Mouse (Mus musculus) heart, embryonic 11.5 days (tissue): ENCODE results near the gene Ilf3. TPM values are rescaled to one million over a fixed set of nuclear protein-coding genes. Genes with fewer than 3 reads are reported as not detected.

Experiments used
- ATAC-seq: fragments of 200-750 bp; cut with Nextera tagmentation; replicated peaks from 2 replicates; pipeline ENCODE4 v1.8.0; 2017; ENCODE audit warnings: moderate library complexity; ENCODE audit not compliant: insufficient number of reproducible peaks, low FRiP score, low TSS enrichment
- H3K27ac ChIP-seq: fragments of 300-500 bp; sonication (generic); 2 replicates; pipeline ENCODE4 v1.5.1; 2014; ENCODE audit warnings: mild to moderate bottlenecking, low read depth, low read length
- H3K27me3 ChIP-seq: fragments of 300-500 bp; sonication (generic); 2 replicates; pipeline ENCODE4 v1.6.1; 2014; ENCODE audit warnings: mild to moderate bottlenecking, low read length, mixed read lengths; ENCODE audit not compliant: control insufficient read depth, insufficient read depth
- H3K36me3 ChIP-seq: fragments of 300-500 bp; sonication (generic); 2 replicates; pipeline ENCODE4 v1.6.1; 2014; ENCODE audit warnings: mild to moderate bottlenecking, low read length, moderate library complexity, mixed read lengths; ENCODE audit not compliant: control insufficient read depth, insufficient read depth
- H3K4me1 ChIP-seq: fragments of 300-500 bp; sonication (generic); 2 replicates; pipeline ENCODE4 v1.6.1; 2014; ENCODE audit warnings: low read length; ENCODE audit not compliant: control insufficient read depth, insufficient read depth
- H3K4me2 ChIP-seq: fragments of 300-500 bp; sonication (generic); 2 replicates; pipeline ENCODE4 v1.6.1; 2014; ENCODE audit warnings: mild to moderate bottlenecking, moderate library complexity
- H3K4me3 ChIP-seq: fragments of 300-500 bp; sonication (generic); 2 replicates; pipeline ENCODE4 v1.5.1; 2014; ENCODE audit warnings: low read depth, low read length
- H3K9ac ChIP-seq: fragments of 300-500 bp; sonication (generic); 2 replicates; pipeline ENCODE4 v1.6.1; 2014; ENCODE audit warnings: mild to moderate bottlenecking, low read depth, low read length, moderate library complexity
- H3K9me3 ChIP-seq: fragments of 300-500 bp; sonication (generic); replicated peaks from 2 replicates; pipeline ENCODE4 v1.6.1; 2016; ENCODE audit warnings: low read length; ENCODE audit not compliant: control insufficient read depth
- WGBS: fragments of 180-500 bp; shearing (Covaris S2); extraction: QIAGEN DNeasy Blood & Tissue Kit; methylation state at CpG from one replicate; pipeline ENCODE4 v1.1.7; 2014; ENCODE audit not compliant: insufficient replicate concordance; 5-methylcytosine and 5-hydroxymethylcytosine counted together
- polyA plus RNA-seq: library from polyadenylated mRNA; unstranded; fragments of >200 nt; fragmentation: Nextera tagmentation; extraction: Ambion mirVana; gene quantifications from 2 replicates; pipeline ENCODE4 v1.2.1, GENCODE M21; 2014

The Ilf3 gene
- polyA plus RNA-seq, 1 experiment from 2014 or later: 120 TPM

- H3K4me2 ChIP-seq: no peak overlapping the region
- H3K27me3 ChIP-seq: no peaks in the 10 kb centered on the region
- no peak for ATAC-seq
- H3K9me3 ChIP-seq: no peaks in the 10 kb centered on the region
- no peak overlapping the region for H3K9ac ChIP-seq
- peaks cover 37% of the 10 kb centered on the region for H3K4me1 ChIP-seq
- 0 out of 2 replicates have a peak, but pooled peaks cover 5% of the 10 kb centered on the region for H3K36me3 ChIP-seq
- H3K27ac ChIP-seq: no peak overlapping the region
- H3K4me3 ChIP-seq: no peak overlapping the region
These were observed 72.7 kb downstream of the Ilf3 start for GRCm38 (mm10) chr9:21440387-21440786.

- H3K27me3 ChIP-seq: no peaks in the 10 kb centered on the region
- no peaks in the 10 kb centered on the region for H3K9me3 ChIP-seq
- H3K27ac ChIP-seq: no peak overlapping the region
- 0 out of 2 replicates have a peak, but pooled peaks cover 5% of the 10 kb centered on the region for H3K36me3 ChIP-seq
- 93% methylated on average over 8 of the region's 8 CpGs for WGBS
- H3K4me1 ChIP-seq: peaks cover 9% of the 10 kb centered on the region
- ATAC-seq: no peak
- H3K4me2 ChIP-seq: no peak overlapping the region
- H3K4me3 ChIP-seq: no peak overlapping the region
- H3K9ac ChIP-seq: no peak overlapping the region
These were observed 76.2 kb downstream of the Ilf3 start for GRCm38 (mm10) chr9:21443853-21444252.

GRCm38 (mm10) chr9:21444574-21444973 is 76.9 kb downstream of the Ilf3 start:
- no peak overlapping the region for H3K9ac ChIP-seq
- H3K27me3 ChIP-seq: no peaks in the 10 kb centered on the region
- no peak overlapping the region for H3K4me3 ChIP-seq
- no peaks in the 10 kb centered on the region for H3K9me3 ChIP-seq
- 0 out of 2 replicates have a peak, but pooled peaks cover 5% of the 10 kb centered on the region for H3K36me3 ChIP-seq
- ATAC-seq: no peak
- no peak overlapping the region for H3K4me2 ChIP-seq
- H3K4me1 ChIP-seq: peaks cover 2% of the 10 kb centered on the region
- 80% methylated on average over 4 of the region's 4 CpGs for WGBS
- no peak overlapping the region for H3K27ac ChIP-seq

- H3K4me3 ChIP-seq: no peak overlapping the region
- H3K27me3 ChIP-seq: no peaks in the 10 kb centered on the region
- H3K27ac ChIP-seq: no peak overlapping the region
- no peak overlapping the region for H3K4me2 ChIP-seq
- ATAC-seq: no peak
- 94% methylated on average over 6 of the region's 6 CpGs for WGBS
- H3K4me1 ChIP-seq: peaks cover 6% of the 10 kb centered on the region
- H3K9ac ChIP-seq: no peak overlapping the region
- 0 out of 2 replicates have a peak, but pooled peaks cover 5% of the 10 kb centered on the region for H3K36me3 ChIP-seq
- H3K9me3 ChIP-seq: no peaks in the 10 kb centered on the region
These were observed 77.5 kb downstream of the Ilf3 start for GRCm38 (mm10) chr9:21445081-21445744.

GRCm38 (mm10) chr9:21447778-21448177 is 80.1 kb downstream of the Ilf3 start:
- H3K27ac ChIP-seq: no peak overlapping the region
- no peak overlapping the region for H3K4me2 ChIP-seq
- no peak for ATAC-seq
- no peak overlapping the region for H3K9ac ChIP-seq
- no peaks in the 10 kb centered on the region for H3K9me3 ChIP-seq
- H3K27me3 ChIP-seq: no peaks in the 10 kb centered on the region
- H3K4me1 ChIP-seq: peaks cover 25% of the 10 kb centered on the region
- WGBS: 95% methylated on average over 2 of the region's 2 CpGs
- no peak overlapping the region for H3K4me3 ChIP-seq
- H3K36me3 ChIP-seq: 0 out of 2 replicates have a peak, but pooled peaks cover 5% of the 10 kb centered on the region

- no peak overlapping the region for H3K4me3 ChIP-seq
- H3K4me2 ChIP-seq: no peak overlapping the region
- 89% methylated on average over 2 of the region's 2 CpGs for WGBS
- H3K4me1 ChIP-seq: peaks cover 26% of the 10 kb centered on the region
- no peak for ATAC-seq
- H3K27me3 ChIP-seq: no peaks in the 10 kb centered on the region
- H3K27ac ChIP-seq: peak overlapping the region; percentile 46; the same call in 1 of the 2 replicates
- 0 out of 2 replicates have a peak, but pooled peaks cover 5% of the 10 kb centered on the region for H3K36me3 ChIP-seq
- no peak overlapping the region for H3K9ac ChIP-seq
- H3K9me3 ChIP-seq: no peaks in the 10 kb centered on the region
These were observed 82.0 kb downstream of the Ilf3 start for GRCm38 (mm10) chr9:21449710-21450109.

GRCm38 (mm10) chr9:21450270-21450669 is 82.6 kb downstream of the Ilf3 start:
- Histone ChIP-seq H3K36me3 (0 out of 2 replicates have a peak, but pooled peaks cover under 1% of the 10 kb centered on the region), H3K4me2 (no peak overlapping the region), H3K4me3 (no peak overlapping the region), H3K9me3 (no peaks in the 10 kb centered on the region), H3K27me3 (no peaks in the 10 kb centered on the region), H3K9ac (no peak overlapping the region), H3K4me1 (peaks cover 26% of the 10 kb centered on the region), H3K27ac (peak overlapping the region; percentile 46; the same call in 1 of the 2 replicates)
- no peak; the same call in 1 of the 2 replicates for ATAC-seq
- WGBS: 55% methylated on average over 3 of the region's 3 CpGs

- no peaks in the 10 kb centered on the region for H3K27me3 ChIP-seq
- H3K9me3 ChIP-seq: no peaks in the 10 kb centered on the region
- peaks cover 26% of the 10 kb centered on the region for H3K4me1 ChIP-seq
- no peaks in the 10 kb centered on the region for H3K36me3 ChIP-seq
- 85% methylated on average over 8 of the region's 8 CpGs for WGBS
- no peak overlapping the region for H3K9ac ChIP-seq
- no peak overlapping the region for H3K4me3 ChIP-seq
- H3K4me2 ChIP-seq: peak overlapping the region; percentile 29; the same call in 1 of the 2 replicates
- H3K27ac ChIP-seq: no peak overlapping the region
- no peak for ATAC-seq
These were observed 83.7 kb downstream of the Ilf3 start for GRCm38 (mm10) chr9:21451391-21451790.

- Histone ChIP-seq H3K9ac (0 out of 2 replicates have a peak overlapping the region, but pooled peaks have one; percentile 12), H3K27ac (peak overlapping the region; percentile 43; the same call in 1 of the 2 replicates), H3K4me2 (peak overlapping the region; percentile 29), H3K4me1 (peaks cover 26% of the 10 kb centered on the region), H3K9me3 (no peaks in the 10 kb centered on the region), H3K4me3 (no peak overlapping the region), H3K27me3 (no peaks in the 10 kb centered on the region), H3K36me3 (no peaks in the 10 kb centered on the region)
- ATAC-seq: peak; percentile 56; the same call in 1 of the 2 replicates
- WGBS: 21% methylated on average over 8 of the region's 8 CpGs
These were observed 84.2 kb downstream of the Ilf3 start for GRCm38 (mm10) chr9:21451870-21452269.
